Mouse (Mus musculus): Measurements from ENCODE around the gene Os9.

- no peak for TF ChIP-seq TAL1 (conservative IDR thresholded peaks at IDR 0.05; ENCODE audit: low read depth, low read length)
- no peak for TF ChIP-seq CTCF (IDR thresholded peaks at IDR 0.05; ENCODE audit: low read depth, low read length)
- TF ChIP-seq GATA1 (IDR thresholded peaks at IDR 0.05; ENCODE audit: borderline replicate concordance, low read length): no peak
- no peak for TF ChIP-seq POLR2AphosphoS5 (IDR thresholded peaks at IDR 0.05; ENCODE audit: insufficient replicate concordance, low read depth, low read length)
These were observed 57.6 kb downstream of the Os9 start, which contains the start of gene Cdk4 for GRCm38 (mm10) chr10:127063239-127063872.
